Mouse (Mus musculus) retina, postnatal 7 days (tissue): Measurements from ENCODE around the gene Dus1l.
"Not testable (repeated sequence)": the region's sequence is repeated elsewhere in the genome, so short reads cannot be mapped to it uniquely, and the experiment has no call there.

Experiments used
- DNase-seq: peaks from one replicate; pipeline ENCODE4 v3.0.0-alpha.2; 2012; ENCODE audit warnings: low read depth, low spot score

The Dus1l gene

GRCm38 (mm10) chr11:120795756-120796613 is at the start of gene Dus1l:
Dus1l (minus strand) TSS chr11:120796403.
- DNase-seq, result peak; percentile 96

DNA sequence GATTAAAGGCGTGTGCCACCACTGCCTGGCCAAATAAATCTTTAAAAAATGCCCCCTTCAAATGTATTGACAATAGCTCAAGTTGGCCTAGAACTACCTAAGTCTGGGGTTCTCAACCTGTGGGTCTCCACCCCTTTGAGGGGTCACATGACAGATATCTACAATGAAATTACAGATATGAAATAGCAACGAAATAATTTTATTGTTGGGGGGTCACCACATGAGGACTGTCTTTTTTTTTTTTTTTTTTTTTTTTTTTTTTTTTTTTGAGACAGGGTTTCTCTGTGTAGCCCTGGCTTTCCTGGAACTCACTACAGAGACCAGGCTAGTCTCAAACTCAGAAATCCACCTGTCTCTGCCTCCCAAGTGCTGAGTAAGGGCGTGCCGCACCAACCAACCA is 48.1 kb upstream of the Dus1l start:
- no peak for DNase-seq

- no peak for DNase-seq
Measured at GRCm38 (mm10) chr11:120833555-120834280, 37.5 kb upstream of the Dus1l start.

GRCm38 (mm10) chr11:120832962-120833361 is 36.8 kb upstream of the Dus1l start:
- DNase-seq, result not testable (repeated sequence)

DNA sequence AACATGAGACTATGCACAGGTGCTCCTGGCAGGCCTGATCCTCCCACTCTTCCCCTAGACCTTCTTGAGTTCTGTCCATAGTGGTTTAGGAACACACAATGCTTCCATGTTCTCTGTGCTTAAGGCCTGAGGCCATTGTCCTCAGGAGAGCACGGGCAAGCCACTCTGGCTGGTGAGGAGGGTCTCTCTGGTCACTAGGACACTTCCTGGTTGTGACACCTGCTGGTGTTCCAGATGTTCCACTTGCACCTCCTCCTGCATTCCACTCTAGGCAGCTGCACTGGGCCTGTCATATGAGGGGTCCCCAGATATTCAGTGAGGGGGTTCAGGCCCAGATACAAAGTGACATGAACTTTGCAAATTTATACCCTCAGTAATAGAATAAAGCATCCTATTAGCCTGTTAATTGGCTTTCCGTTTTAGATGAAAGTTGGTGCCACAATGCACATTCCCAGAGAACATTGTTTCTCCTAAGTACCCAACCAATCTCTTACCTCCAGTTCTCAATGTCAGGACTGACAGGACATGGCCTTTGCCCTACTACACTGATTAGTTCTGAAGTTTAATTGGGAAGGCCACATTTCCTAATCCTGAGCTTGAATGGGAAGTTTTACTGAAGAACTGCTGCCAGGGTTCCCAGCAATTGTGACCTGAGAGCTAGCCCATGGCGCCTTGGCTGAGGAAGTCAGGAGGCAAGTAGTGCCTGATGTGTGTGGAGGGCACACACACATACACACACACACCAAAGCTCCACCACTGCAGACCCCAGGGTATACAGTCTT is 35.6 kb upstream of the Dus1l start:
- no peak for DNase-seq

DNA sequence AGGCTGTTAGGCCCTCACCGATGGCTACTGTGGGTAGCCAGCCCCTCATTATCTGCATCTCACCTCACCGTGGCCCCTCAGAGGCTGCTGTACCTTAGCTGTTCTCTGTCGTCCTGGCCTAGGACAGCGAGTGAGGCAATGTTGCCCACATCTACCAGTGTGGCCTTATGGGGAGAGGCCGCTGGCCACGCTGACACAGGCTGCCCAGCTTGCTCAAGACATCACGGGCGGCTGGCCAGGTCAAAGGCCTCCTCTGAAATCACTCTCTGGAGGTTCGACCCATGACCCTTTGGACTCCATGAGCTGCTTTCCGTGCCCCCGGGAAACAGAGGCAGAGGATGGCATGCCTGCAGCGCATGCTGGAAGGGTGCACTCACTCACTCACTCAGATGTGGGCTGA is 34.5 kb upstream of the Dus1l start:
- no peak for DNase-seq

DNA sequence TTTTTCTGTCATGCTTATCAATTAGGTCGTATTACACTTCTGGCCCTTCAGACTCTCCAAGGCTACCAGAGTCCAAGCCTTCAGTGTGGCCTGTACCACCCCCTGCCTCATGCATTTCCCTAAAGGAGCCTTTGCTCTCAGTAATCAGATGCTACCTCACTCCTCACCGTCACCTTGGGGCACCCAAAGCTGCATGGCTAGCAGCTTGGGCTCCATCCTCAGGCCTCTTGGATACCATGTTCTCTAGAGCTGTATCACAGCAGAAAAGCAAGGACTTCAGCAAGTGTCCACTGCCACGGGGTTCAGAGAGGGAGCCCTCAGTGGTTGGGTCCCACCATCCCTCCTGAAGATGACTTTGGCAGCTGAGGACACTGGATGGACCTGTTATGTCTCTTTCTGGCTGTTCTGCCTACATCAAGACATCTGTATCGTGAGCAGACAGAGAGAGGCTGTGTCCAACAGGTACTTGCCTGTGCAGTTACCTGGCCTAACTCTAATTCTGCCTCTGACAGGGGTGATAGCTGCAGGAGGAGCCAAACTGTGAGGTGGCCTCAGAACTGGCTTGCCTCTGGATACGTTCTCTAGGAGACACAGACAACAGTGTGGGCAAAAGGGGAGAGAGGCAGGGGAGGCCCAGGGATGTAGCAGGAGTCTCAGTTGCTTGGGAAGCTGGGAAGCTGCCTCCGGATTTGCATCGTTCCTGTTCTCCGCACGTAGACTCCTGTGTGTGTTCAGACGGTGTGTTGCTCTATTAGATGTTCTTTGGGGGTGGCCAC is 33.7 kb upstream of the Dus1l start:
- no peak for DNase-seq

DNA sequence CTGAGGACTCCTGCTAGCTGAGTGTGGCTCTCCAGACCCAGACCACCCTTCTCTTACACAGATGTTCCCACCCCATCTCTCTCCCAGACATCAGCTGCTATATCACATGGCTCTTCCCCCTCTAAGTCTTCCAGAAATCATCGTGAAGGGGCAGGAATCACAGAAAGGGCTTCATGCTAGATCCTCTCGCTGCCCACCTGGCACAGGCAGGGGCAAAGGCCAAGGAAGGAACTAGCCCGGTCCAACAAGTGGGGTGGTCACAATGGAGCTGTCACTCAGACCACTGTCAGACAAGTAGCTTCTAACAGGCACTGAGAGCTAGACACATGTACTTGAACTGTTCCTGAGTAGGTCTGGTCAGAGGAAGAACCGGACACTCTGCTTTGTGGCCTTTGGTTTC is 32.2 kb upstream of the Dus1l start:
- DNase-seq, result no peak

- DNase-seq, result no peak
Measured at GRCm38 (mm10) chr11:120826016-120826953, 30.1 kb upstream of the Dus1l start.

- DNase-seq, result no peak
Measured at GRCm38 (mm10) chr11:120825289-120825863, 29.2 kb upstream of the Dus1l start.

DNA sequence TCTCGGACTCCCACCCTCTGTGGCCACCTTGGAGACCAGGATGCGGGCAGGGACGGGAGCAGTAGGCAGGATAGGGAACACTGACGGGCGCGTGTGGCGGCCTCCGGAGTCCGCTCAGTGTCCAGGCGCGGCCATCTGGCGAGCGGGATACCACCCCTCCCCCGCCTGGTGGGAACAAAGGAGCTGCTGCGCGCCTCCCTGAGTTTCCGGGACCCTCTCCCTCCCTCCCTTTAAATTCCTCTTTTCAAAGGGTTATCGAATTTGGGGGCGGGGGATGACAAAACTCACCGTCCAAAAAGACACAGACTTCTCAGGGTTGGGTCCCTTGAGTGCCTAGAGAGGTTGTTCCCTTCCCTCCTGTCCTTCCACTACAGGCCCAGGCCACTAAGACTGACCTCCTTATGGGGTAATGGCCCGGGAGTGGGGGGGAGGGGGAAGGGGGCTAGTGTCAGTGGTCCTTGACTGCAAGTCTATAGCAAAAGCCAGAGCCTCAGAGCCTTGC is 28.6 kb upstream of the Dus1l start:
- DNase-seq, result no peak

DNA sequence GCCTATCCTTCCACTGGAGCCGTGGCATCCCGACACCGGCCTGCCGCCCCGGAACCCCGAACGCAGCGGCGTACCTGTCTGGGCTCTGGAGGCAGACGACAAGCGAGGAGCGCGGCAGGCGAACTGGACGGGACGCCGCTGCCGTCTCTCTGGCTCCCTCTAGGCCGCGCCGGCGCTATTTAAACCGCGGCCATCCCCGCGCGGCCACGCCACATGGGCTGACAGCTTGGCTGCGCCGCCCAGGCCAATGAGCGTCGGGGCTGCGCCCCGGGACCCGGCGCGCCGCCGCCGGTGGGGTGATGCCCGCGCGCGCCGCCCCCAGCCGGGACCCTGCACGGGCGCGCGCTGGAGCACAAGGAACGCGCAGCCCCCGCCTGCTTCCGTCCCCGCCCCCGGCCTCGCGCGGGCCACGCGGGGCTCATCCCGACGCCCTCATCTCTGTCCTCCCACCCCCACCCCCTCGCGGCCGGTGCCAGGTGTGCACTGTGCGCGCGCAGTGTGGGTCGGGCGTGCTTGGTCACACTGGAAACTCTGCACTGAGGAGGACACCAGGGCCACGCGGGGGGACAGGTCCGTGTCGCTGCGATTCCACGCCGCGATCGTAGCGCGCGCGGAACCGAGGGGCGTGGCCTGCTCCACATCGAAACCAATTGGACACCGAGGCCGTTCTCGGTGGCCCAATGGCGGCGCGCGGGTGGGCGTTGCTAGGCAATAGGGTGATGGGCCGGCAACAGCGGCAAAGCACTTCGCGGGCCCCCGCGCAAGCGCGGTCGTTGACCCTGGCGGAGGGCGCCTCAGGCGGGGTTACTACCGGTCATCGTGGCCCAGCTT is 28.0 kb upstream of the Dus1l start, which contains the start of gene Fasn:
Gene Fasn (minus strand): TSS at position 592 of the 831 bp plus-strand sequence.
- DNase-seq, result peak; percentile 96

DNA sequence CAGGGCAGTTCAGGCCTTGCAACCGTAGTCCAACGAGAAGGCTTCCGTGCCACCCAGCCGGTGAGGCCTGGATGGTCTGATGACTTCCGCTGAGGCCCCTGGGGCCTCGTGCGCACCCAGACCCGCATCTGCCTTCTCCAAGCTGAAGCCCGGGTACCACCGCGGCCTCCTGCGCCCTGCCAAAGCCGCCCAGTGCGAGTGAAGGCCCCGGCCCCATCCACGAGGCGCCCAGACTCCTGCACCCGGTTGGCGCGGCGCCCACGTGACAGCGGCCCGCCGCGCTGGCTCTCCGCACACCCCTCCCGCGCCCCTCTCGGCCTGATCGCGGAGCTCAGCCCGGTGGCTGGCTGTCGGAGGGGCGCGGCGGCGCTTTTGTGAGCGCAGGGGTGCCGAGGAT is 27.3 kb upstream of the Dus1l start:
- DNase-seq, result no peak

- DNase-seq, result no peak
Measured at GRCm38 (mm10) chr11:120822831-120823550, 26.8 kb upstream of the Dus1l start.

GRCm38 (mm10) chr11:120822321-120822720 is 26.1 kb upstream of the Dus1l start:
- no peak for DNase-seq

DNA sequence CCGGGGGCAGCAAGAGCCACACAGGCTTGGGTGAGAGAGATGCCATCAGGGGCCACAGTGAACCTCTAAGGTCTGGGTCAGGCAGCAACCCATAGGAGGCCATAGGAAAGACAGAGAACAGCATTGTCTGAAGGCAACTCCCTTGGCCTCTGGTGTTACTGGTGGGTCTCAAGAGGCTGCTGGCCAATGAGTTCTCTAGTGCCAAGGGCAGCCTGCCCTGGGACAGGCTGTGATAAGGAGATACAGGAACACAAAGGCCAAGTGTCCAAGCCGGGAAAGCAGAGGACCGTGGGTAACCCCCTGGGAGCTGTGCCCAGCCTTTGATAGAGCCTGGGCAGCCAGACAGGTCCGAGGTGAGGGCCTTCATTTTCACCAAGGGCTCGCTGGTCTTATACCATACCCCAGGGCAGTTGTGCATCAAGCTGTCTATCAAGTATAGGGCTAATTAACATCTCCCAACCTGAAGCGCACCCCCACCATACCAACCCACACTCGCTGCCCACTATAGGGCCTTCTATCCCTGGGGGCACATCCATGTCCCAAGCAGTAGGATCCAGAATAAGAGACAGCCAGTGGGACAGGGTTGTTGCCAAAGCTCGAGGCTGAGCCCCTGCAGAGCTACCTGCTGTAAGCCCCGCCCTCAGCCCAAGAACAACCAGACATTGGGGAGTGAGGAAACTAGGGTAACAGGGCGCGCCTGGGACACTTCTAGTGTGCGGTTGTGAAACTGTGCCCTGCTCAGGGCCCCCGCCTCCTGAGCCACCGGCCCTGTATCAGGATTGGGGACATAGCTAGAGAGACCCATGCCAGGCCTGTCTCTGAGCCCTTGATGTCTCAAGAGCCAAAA is 25.1 kb upstream of the Dus1l start:
- DNase-seq, result no peak

DNA sequence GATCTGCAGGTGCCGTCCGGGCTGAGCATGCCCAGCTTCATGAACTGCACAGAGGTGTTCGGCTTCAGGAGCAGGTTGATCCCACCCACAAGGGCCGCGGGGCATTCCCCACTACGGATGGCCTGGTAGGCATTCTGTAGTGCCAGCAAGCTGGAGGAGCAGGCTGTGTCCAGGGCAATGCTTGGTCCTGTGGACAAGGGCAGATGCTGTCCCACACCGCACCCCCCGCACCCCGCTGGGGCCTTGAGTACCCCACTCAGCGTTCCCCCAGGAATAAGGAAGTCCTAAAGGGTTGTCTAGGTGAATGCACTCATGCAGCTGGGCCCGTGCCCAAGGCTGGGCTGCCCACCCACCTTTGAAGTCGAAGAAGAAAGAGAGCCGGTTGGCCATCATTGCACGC is 24.3 kb upstream of the Dus1l start:
- no peak for DNase-seq
